Mouse (Mus musculus): Measurements from ENCODE around the gene Mlec.
"Not testable (repeated sequence)": the region's sequence is repeated elsewhere in the genome, so short reads cannot be mapped to it uniquely, and the experiment has no call there.

The Mlec gene

DNA sequence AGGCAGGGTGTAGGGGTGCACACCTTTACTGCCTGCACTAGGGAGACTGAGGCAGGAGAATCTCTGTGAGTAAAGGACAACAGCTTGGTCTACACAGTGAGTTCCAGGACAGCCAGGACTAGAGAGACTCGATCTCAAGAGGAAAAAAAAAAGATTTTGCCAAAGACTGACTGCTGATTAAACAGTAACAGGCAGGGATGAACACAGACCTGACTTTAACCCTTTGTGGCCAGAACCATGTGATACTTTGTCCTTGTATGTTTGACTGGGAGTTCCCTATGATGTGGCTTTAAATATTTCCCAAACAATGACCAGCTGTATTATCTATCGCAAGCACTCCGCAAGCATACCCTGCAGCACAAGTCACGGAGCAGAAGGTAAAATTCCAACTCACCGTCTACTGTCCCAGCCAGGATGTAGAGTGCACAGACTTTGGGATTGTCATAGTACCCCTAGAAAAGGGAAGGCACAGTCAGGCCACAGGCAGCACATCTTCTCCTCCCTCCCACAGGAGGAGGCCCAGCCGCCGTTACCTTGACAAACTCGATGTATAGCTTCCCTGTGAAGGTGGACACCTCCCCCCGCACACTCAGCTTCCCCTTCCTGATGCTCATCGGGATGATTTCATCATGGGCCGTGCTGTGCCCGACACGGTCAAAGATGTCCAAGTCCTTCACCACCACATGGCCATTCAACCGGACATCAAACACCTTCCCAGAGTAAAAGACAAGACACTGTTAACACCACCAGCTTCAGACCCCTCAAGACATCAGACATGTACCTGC lies 8.1 kb downstream of the Mlec start:
- DNase-seq: no peak

- not testable (repeated sequence) for DNase-seq
Measured at GRCm38 (mm10) chr5:115148872-115149271, 9.1 kb downstream of the Mlec start.

DNA sequence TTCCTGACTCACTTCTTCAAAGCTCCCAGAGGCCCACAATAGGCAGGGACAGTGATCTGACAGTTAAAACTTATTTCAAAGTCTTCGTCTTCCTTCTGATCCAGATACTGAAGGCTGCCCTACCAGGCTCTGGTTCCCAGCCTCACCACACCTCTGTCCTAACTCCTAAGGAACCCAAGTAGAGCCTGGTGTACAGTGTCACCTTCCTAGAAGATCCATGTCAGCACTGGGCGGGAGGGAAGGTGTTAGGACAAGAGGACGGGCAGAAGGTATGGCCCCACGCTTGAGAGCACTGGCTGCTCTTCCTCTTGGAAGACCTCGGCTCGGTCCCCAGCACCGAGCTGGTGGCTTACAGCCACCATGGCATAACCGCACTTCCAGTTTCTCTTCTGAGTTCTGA lies 9.6 kb downstream of the Mlec start:
- DNase-seq: no peak

- DNase-seq: no peak
Measured at GRCm38 (mm10) chr5:115147388-115147787, 10.6 kb downstream of the Mlec start.

DNA sequence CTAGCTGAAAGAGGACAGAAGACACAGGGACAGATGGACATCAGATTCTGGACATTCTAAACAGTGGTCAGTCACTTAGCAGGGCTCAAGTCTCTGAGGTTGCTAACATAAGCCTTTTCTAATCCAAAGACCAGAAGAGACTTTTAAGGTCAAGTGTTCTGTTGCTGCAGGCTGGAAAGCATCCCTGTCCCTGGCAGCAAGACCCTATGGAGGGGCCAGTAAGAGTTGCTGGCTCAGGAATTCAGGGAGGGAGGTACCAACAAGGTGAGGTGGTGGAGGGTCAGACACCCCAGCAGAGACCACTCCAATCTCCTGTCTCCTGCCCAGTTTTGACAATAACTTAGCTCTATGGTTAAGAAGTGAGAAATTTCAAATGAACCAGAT lies 11.2 kb downstream of the Mlec start:
- no peak for DNase-seq

GRCm38 (mm10) chr5:115145976-115146746 lies 11.8 kb downstream of the Mlec start:
- no peak for DNase-seq

DNA sequence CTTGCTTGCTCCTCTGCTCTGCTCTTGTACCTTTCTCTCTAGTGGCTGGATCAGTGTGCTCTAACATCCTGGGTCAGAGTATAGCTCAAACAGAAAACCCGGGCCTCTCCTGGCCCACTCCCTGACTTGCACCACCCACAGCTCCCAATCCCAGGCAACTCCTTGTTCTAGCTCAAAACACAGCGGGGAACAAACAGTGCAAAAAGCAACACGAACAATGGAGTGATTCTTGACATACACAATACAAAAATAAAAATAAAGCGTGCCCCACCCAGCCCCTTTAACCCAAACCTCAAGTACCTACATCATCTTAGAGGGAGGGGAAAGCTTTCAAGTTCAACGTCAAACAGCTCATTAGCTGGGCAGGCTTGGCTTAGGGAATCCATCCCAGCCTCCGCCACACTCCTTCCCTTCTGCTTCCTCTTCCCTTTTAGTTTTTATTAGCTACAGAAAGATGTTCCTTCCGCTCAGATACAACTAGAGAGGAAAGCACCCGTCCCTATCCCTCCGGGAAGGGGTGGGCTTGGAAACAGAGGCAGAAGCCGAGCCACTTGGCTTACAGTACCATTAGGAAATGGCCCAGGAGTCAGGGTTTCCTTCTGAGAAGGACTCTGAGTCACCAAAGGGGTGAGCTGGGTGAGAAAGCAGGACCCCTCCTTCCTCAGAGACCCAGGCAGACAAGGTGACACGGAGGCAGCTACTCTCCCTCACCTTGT lies 12.6 kb downstream of the Mlec start:
- DNase-seq: no peak

DNA sequence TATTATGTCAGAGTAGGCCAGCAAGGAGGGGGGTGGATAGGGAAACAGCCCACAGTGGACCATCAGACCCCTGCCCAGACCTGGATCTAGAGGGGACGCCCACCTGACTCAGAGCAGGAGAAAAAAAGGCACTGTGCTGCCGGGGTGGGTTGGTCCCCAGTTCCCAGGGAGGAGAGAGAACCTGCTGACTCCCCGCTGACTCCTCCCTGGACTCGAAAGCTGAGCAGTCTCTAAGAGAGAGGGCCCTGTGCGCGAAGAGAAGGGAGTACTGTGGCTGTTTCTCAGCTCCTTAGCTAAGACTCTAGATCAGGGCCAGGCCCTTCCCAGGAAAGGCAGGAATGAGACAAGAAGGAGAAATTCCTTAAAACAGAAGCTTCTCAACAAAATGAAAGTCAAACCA lies 13.5 kb downstream of the Mlec start:
- DNase-seq: no peak

DNA sequence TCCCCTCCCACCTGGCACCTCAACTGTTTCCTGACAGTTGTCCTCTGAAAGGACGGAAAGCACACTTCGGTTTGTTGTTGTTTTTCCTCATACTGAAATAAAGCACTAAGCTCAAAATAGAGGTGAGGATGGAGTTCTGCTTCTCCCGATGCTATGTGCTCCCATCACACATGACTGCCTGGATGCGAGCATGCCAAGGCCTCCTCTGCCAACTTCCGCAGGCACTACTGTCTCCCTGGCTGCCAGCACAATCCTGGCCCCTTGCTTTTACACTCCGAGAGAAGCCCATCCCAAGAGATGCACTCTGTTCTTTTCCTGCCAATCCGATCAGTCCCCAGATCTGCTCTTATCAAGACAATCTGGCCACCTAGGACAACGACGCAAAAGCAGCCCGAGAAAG lies 14.4 kb downstream of the Mlec start:
- peak; percentile 51 to 56 for DNase-seq

GRCm38 (mm10) chr5:115142166-115142697 lies 15.7 kb downstream of the Mlec start:
- DNase-seq: no peak

DNA sequence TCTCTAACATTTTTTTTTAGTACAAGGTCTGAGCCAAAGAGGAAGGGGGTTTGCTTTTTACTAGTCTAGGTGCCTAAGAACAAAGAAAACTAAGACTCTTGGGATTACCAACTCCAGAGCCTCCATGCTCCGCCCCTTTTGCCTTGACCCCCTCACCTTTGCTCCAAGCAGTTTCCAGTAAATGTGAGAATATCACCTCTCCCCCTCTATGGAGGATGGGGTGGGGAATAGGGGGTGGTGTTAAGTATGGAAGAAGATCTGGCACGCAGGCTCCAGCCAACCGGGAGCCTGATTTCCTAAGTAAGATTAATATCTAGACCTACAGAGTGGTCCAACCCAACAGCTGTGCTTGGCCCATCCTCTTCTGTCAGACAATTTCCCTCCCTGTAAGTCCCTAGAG lies 17.3 kb downstream of the Mlec start:
- DNase-seq: no peak

DNA sequence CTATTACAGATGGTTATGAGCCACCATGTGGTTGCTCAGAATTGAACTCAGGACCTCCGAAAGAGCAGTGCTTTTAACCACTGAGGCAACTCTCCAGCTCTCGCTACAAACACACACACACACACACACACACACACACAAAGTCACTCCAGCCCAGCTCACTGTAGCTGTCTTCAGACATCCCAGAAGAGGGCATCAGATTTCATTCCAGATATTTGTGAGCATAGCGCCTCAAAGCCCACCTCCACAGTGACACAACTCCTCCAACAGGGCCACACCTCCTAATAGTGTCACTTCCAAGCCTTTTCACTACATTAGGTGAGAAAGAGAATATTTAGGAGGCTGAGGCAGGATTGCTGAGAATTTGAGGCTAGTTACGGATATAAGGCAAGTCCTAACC lies 18.9 kb downstream of the Mlec start:
- DNase-seq: no peak

DNA sequence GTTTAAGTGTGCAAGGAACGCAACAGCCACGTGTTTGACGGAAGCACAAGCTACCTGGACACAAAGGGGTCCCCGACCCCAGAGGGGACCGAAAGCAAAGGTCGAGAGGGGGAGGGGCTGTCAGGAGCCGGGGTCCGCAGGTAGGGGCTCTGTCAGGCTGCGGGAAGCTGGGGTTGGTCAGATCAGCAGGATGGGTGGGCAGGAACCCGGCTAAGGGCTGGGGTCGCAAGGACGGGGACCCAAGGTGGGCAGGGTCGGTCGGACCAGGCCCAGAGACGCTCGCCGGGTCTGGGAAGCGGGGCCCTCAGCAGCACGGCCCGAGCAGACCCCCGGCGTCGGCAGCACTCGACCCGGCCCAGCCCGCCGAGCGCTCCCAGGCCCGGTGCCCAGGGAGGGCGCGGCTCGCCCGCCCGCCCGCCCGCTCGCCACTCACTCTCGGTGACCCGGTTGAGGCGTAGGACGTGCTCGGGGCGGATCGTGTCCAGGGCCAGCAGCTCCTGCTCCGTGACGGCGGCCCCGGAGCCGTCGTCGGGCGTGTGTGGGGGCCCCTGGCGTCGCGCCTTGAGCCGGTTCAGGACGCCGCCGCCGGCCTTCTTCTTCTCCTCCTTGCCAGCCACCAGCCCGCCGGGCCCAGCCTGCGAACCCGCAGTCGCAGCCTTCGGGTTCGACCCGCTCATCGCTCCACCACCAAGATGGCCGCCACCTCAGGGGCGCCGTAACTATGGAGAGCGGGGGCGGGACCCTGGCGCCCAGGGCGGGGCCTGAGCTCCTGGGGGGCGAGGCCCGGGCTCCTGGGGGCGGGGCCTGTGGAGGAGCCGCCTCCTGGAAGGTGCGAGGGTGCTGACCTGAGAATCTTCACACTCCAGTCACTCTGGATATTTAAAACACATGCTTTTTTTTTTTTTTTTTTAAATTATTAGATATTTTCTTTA lies 23.5 kb downstream of the Mlec start, which contains the start of gene Unc119b:
TSS of gene Unc119b (minus strand) at position 742 of the 932 bp plus-strand sequence.
- DNase-seq: peak; percentile 88 to 94

GRCm38 (mm10) chr5:115133358-115134066 lies 24.5 kb downstream of the Mlec start:
- no peak for DNase-seq

DNA sequence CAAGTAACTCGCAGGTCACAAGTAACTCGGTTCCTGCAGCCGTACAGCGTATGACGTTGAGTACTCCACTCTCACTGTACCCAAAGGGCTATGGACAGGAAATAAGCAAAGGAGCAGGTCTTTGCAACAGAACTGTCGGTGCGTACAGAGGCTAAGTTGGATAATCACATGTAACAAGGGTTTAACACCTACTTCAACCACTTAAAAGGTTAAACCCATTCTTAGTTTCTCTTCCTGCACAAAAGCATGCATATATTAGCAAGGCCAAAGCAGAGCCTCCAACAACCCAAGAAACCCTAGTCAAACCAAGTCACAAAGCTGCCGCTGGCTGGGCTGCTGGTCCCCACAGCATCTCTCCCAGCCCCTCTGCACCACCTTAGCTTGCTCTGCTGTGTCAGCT lies 25.5 kb downstream of the Mlec start:
- no peak for DNase-seq

DNA sequence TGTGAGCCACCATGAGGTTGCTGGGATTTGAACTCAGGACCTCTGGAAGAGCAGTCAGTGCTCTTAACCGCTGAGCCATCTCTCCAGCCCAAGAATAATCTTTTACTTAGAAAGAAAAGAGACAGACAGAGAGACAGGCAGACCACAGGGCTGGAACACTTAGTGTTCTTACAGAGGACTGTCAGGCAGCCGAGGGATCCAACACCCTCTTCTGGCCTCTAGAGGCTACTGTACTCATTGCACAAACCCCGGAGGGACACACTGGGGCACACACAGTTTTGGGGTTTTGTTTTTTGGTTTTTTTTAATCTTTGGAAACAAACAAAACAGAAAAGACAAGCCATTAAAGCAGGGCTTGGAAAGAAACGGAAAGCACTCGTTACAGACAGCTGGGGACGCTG lies 28.7 kb downstream of the Mlec start:
- no peak for DNase-seq

- peak in 1 of 2 experiments; percentile 60 for DNase-seq
Measured at GRCm38 (mm10) chr5:115127421-115128179, 30.4 kb downstream of the Mlec start.

- no peak for DNase-seq
Measured at GRCm38 (mm10) chr5:115126578-115127312, 31.2 kb downstream of the Mlec start.

DNA sequence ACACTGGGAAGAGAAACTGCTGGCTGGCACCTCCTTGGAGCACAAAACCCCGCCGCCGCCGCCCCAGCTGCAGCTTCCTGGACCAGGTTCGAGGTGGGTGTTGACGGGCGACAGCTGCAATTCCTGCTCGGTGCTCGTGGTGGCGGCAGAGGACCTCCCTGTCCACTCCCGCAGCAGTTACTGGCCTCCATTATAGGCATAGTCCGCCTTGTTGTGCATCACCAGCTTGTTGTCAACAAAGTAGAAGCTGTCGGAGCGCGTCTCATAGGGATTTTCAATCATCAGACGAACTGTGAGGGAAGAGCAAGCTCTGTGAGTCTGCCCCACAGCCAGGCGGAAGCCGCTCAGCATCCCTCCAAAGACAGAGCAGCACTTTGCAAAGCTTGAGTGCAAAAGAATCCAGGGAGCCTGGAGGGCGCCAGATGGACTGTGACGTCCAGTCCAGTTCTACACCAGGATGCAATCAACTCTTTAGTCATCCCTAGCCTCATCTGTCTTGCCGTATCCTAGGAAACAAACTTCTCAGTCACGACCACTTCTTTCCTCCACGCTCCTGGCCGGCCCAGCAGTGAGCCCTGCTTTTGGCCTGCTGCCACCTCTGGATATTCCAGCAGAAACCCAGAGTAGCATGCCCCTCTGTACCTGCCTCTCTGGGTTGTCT lies 32.6 kb downstream of the Mlec start:
- DNase-seq: peak; percentile 88 to 92

Data from cerebellum, adult 18-20 months (tissue).